Mouse (Mus musculus) heart, embryonic 13.5 days (tissue): Measurements from ENCODE around the gene Sema3c. TPM values are rescaled to one million over a fixed set of nuclear protein-coding genes. Genes with fewer than 3 reads are reported as not detected.

Source experiments
- ATAC-seq: fragments of 200-750 bp; cut with Nextera tagmentation; 2 replicates; pipeline ENCODE4 v1.8.0; 2017; ENCODE audit warnings: moderate TSS enrichment; ENCODE audit not compliant: insufficient number of reproducible peaks, low FRiP score, low TSS enrichment; ENCODE audit errors: extremely low read depth
- H3K27ac ChIP-seq: fragments of 300-500 bp; sonication (generic); replicated peaks from 2 replicates; pipeline ENCODE4 v1.5.1; 2015; ENCODE audit warnings: moderate library complexity, mild to moderate bottlenecking, inconsistent platforms
- H3K27me3 ChIP-seq: fragments of 300-500 bp; sonication (generic); replicated peaks from 2 replicates; pipeline ENCODE4 v1.6.1; 2015; ENCODE audit warnings: mild to moderate bottlenecking, inconsistent platforms
- H3K36me3 ChIP-seq: fragments of 300-500 bp; sonication (generic); 2 replicates; pipeline ENCODE4 v1.6.1; 2015; ENCODE audit warnings: mild to moderate bottlenecking, inconsistent platforms
- H3K4me1 ChIP-seq: fragments of 300-500 bp; sonication (generic); 2 replicates; pipeline ENCODE4 v1.6.1; 2015; ENCODE audit warnings: inconsistent platforms
- H3K4me2 ChIP-seq: fragments of 300-500 bp; sonication (generic); 2 replicates; pipeline ENCODE4 v1.6.1; 2015; ENCODE audit warnings: inconsistent platforms, mild to moderate bottlenecking, moderate library complexity
- H3K4me3 ChIP-seq: fragments of 300-500 bp; sonication (generic); 2 replicates; pipeline ENCODE4 v1.5.1; 2015; ENCODE audit warnings: moderate library complexity, mild to moderate bottlenecking, inconsistent platforms
- H3K9ac ChIP-seq: fragments of 300-500 bp; sonication (generic); 2 replicates; pipeline ENCODE4 v1.6.1; 2015; ENCODE audit warnings: inconsistent platforms, mild to moderate bottlenecking, moderate library complexity
- H3K9me3 ChIP-seq: fragments of 300-500 bp; sonication (generic); 2 replicates; pipeline ENCODE4 v1.6.1; 2016; ENCODE audit warnings: inconsistent platforms
- WGBS: fragments of 180-500 bp; shearing (Covaris S2); methylation state at CpG from one replicate; pipeline ENCODE4 v1.1.7; 2015; ENCODE audit warnings: mixed read lengths; 5-methylcytosine and 5-hydroxymethylcytosine counted together
- polyA plus RNA-seq: library from polyadenylated mRNA; unstranded; fragments of >200 nt; fragmentation: Nextera tagmentation; extraction: Ambion mirVana; gene quantifications from 2 replicates; pipeline ENCODE4 v1.2.1, GENCODE M21; 2015

The Sema3c gene
- polyA plus RNA-seq, 1 experiment from 2014 or later: 12.8 TPM

GRCm38 (mm10) chr5:17582047-17582515 is 8.0 kb downstream of the Sema3c start:
- no peaks in the 10 kb centered on the region for H3K9me3 ChIP-seq
- no peak overlapping the region for H3K27ac ChIP-seq
- no peak overlapping the region for H3K4me2 ChIP-seq
- ATAC-seq: no peak
- WGBS: 58% methylated on average over 2 of the region's 2 CpGs
- H3K9ac ChIP-seq: no peak overlapping the region
- no peaks in the 10 kb centered on the region for H3K27me3 ChIP-seq
- H3K4me1 ChIP-seq: peaks cover 21% of the 10 kb centered on the region
- H3K36me3 ChIP-seq: no peaks in the 10 kb centered on the region
- no peak overlapping the region for H3K4me3 ChIP-seq

GRCm38 (mm10) chr5:17584299-17584945 is 10.3 kb downstream of the Sema3c start:
- Histone ChIP-seq H3K27me3 (no peaks in the 10 kb centered on the region), H3K4me2 (peak overlapping the region; percentile 34), H3K4me1 (peaks cover 21% of the 10 kb centered on the region), H3K4me3 (no peak overlapping the region), H3K9me3 (no peaks in the 10 kb centered on the region), H3K27ac (peak overlapping the region; percentile 61), H3K36me3 (no peaks in the 10 kb centered on the region), H3K9ac (no peak overlapping the region)
- 31% methylated on average over 2 of the region's 2 CpGs for WGBS
- no peak for ATAC-seq

- no peak for ATAC-seq
- Histone ChIP-seq H3K27ac (no peak overlapping the region), H3K9me3 (no peaks in the 10 kb centered on the region), H3K27me3 (no peaks in the 10 kb centered on the region), H3K9ac (no peak overlapping the region), H3K36me3 (no peaks in the 10 kb centered on the region), H3K4me1 (peaks cover 18% of the 10 kb centered on the region), H3K4me2 (no peak overlapping the region), H3K4me3 (no peak overlapping the region)
- WGBS: 84% methylated on average over 2 of the region's 2 CpGs
Measured at GRCm38 (mm10) chr5:17586518-17587210, 12.6 kb downstream of the Sema3c start.

GRCm38 (mm10) chr5:17591908-17592307 is 17.8 kb downstream of the Sema3c start:
- H3K27me3 ChIP-seq: no peaks in the 10 kb centered on the region
- H3K4me2 ChIP-seq: no peak overlapping the region
- H3K9me3 ChIP-seq: no peaks in the 10 kb centered on the region
- H3K36me3 ChIP-seq: no peaks in the 10 kb centered on the region
- no peak overlapping the region for H3K9ac ChIP-seq
- ATAC-seq: no peak
- H3K4me3 ChIP-seq: no peak overlapping the region
- H3K4me1 ChIP-seq: no peaks in the 10 kb centered on the region
- H3K27ac ChIP-seq: no peak overlapping the region
- 83% methylated on average over 3 of the region's 3 CpGs for WGBS

- ATAC-seq: no peak
- Histone ChIP-seq H3K4me2 (no peak overlapping the region), H3K27ac (no peak overlapping the region), H3K4me3 (no peak overlapping the region), H3K27me3 (no peaks in the 10 kb centered on the region), H3K9me3 (no peaks in the 10 kb centered on the region), H3K9ac (no peak overlapping the region), H3K4me1 (no peaks in the 10 kb centered on the region), H3K36me3 (no peaks in the 10 kb centered on the region)
- 68% methylated on average over 4 of the region's 4 CpGs for WGBS
Measured at GRCm38 (mm10) chr5:17601700-17602099, 27.6 kb downstream of the Sema3c start.

- Histone ChIP-seq H3K9me3 (no peaks in the 10 kb centered on the region), H3K27ac (no peak overlapping the region), H3K36me3 (no peaks in the 10 kb centered on the region), H3K4me3 (no peak overlapping the region), H3K9ac (no peak overlapping the region), H3K4me1 (no peaks in the 10 kb centered on the region), H3K4me2 (no peak overlapping the region), H3K27me3 (no peaks in the 10 kb centered on the region)
- ATAC-seq: no peak
- WGBS: 74% methylated on average over 2 of the region's 2 CpGs
Measured at GRCm38 (mm10) chr5:17620619-17621018, 46.5 kb downstream of the Sema3c start.

- Histone ChIP-seq H3K27ac (no peak overlapping the region), H3K27me3 (no peaks in the 10 kb centered on the region), H3K36me3 (no peaks in the 10 kb centered on the region), H3K4me3 (no peak overlapping the region), H3K4me2 (no peak overlapping the region), H3K4me1 (no peaks in the 10 kb centered on the region), H3K9me3 (no peaks in the 10 kb centered on the region), H3K9ac (no peak overlapping the region)
- ATAC-seq: no peak
- WGBS: 81% methylated on average over 2 of the region's 2 CpGs
Measured at GRCm38 (mm10) chr5:17622564-17622963, 48.5 kb downstream of the Sema3c start.

- Histone ChIP-seq H3K36me3 (no peaks in the 10 kb centered on the region), H3K4me2 (no peak overlapping the region), H3K4me1 (no peaks in the 10 kb centered on the region), H3K27me3 (no peaks in the 10 kb centered on the region), H3K27ac (no peak overlapping the region), H3K4me3 (no peak overlapping the region), H3K9me3 (no peaks in the 10 kb centered on the region), H3K9ac (no peak overlapping the region)
- WGBS: 66% methylated on average over 1 of the region's 1 CpGs
- no peak for ATAC-seq
Measured at GRCm38 (mm10) chr5:17628606-17629005, 54.5 kb downstream of the Sema3c start.

- no peak overlapping the region for H3K4me3 ChIP-seq
- no peaks in the 10 kb centered on the region for H3K27me3 ChIP-seq
- H3K4me1 ChIP-seq: 0 out of 2 replicates have a peak, but pooled peaks cover 3% of the 10 kb centered on the region
- no peak overlapping the region for H3K4me2 ChIP-seq
- no peaks in the 10 kb centered on the region for H3K36me3 ChIP-seq
- WGBS: 33% methylated on average over 3 of the region's 3 CpGs
- no peak overlapping the region for H3K9ac ChIP-seq
- no peak for ATAC-seq
- H3K27ac ChIP-seq: no peak overlapping the region
- no peaks in the 10 kb centered on the region for H3K9me3 ChIP-seq
Measured at GRCm38 (mm10) chr5:17629599-17629998, 55.5 kb downstream of the Sema3c start.

GRCm38 (mm10) chr5:17639519-17639918 is 65.4 kb downstream of the Sema3c start:
- Histone ChIP-seq H3K9me3 (no peaks in the 10 kb centered on the region), H3K4me3 (no peak overlapping the region), H3K9ac (no peak overlapping the region), H3K4me1 (peaks cover 35% of the 10 kb centered on the region), H3K36me3 (no peaks in the 10 kb centered on the region), H3K27me3 (no peaks in the 10 kb centered on the region), H3K27ac (no peak overlapping the region), H3K4me2 (no peak overlapping the region)
- WGBS: 66% methylated on average over 3 of the region's 3 CpGs
- no peak for ATAC-seq

GRCm38 (mm10) chr5:17647643-17648226 is 73.7 kb downstream of the Sema3c start:
- 76% methylated on average over 7 of the region's 7 CpGs for WGBS
- Histone ChIP-seq H3K9ac (no peak overlapping the region), H3K4me3 (no peak overlapping the region), H3K27me3 (no peaks in the 10 kb centered on the region), H3K4me1 (no peaks in the 10 kb centered on the region), H3K36me3 (no peaks in the 10 kb centered on the region), H3K4me2 (no peak overlapping the region), H3K27ac (no peak overlapping the region), H3K9me3 (no peaks in the 10 kb centered on the region)
- no peak for ATAC-seq
